Mouse (Mus musculus): ENCODE measurements around the gene Plppr3.

Gene Plppr3

GRCm38 (mm10) chr10:79874290-79874862 lies at the start of gene Plppr3, which contains the start of gene Prtn3:
Gene Plppr3 (minus strand): TSS chr10:79874634.
Gene Prtn3 (plus strand): TSS chr10:79874476.
- DNase-seq (ENCODE audit: low spot score in 2 of 2): peak; percentile 76

- no peak for DNase-seq (ENCODE audit: low spot score in 2 of 2)
These were observed 47.1 kb upstream of the Plppr3 start for GRCm38 (mm10) chr10:79921572-79921971.

- DNase-seq (ENCODE audit: low spot score in 2 of 2): no peak
These were observed 46.6 kb upstream of the Plppr3 start, which contains the start of gene R3hdm4 for GRCm38 (mm10) chr10:79920958-79921535. Gene R3hdm4 (minus strand): TSS chr10:79921208.

GRCm38 (mm10) chr10:79920056-79920890 lies 45.8 kb upstream of the Plppr3 start:
- DNase-seq (ENCODE audit: low spot score in 2 of 2): no peak

GRCm38 (mm10) chr10:79919251-79919849 lies 44.9 kb upstream of the Plppr3 start:
- DNase-seq (ENCODE audit: low spot score in 2 of 2): no peak

GRCm38 (mm10) chr10:79918231-79919078 lies 44.0 kb upstream of the Plppr3 start:
- no peak for DNase-seq (ENCODE audit: low spot score in 2 of 2)

- no peak for DNase-seq (ENCODE audit: low spot score in 2 of 2)
These were observed 43.2 kb upstream of the Plppr3 start for GRCm38 (mm10) chr10:79917532-79918100.

GRCm38 (mm10) chr10:79916808-79917531 lies 42.5 kb upstream of the Plppr3 start, which contains the start of gene Kiss1r:
Gene Kiss1r (plus strand): TSS chr10:79916971.
- peak; percentile 88 to 90 for DNase-seq (ENCODE audit: low spot score in 2 of 2)

GRCm38 (mm10) chr10:79916081-79916480 lies 41.6 kb upstream of the Plppr3 start:
- DNase-seq (ENCODE audit: low spot score in 2 of 2): peak in 1 of 2 experiments; percentile 58

GRCm38 (mm10) chr10:79914948-79915596 lies 40.6 kb upstream of the Plppr3 start:
- no peak for DNase-seq (ENCODE audit: low spot score in 2 of 2)

- no peak for DNase-seq (ENCODE audit: low spot score in 2 of 2)
These were observed 39.9 kb upstream of the Plppr3 start for GRCm38 (mm10) chr10:79914131-79914947.

GRCm38 (mm10) chr10:79912412-79912811 lies 38.0 kb upstream of the Plppr3 start:
- no peak for DNase-seq (ENCODE audit: low spot score in 2 of 2)

GRCm38 (mm10) chr10:79910556-79910955 lies 36.1 kb upstream of the Plppr3 start, which contains the start of gene Gm26602:
Gene Gm26602 (plus strand): TSS chr10:79910856.
- no peak for DNase-seq (ENCODE audit: low spot score in 2 of 2)

- DNase-seq (ENCODE audit: low spot score in 2 of 2): no peak
These were observed 34.9 kb upstream of the Plppr3 start for GRCm38 (mm10) chr10:79909092-79909922.

GRCm38 (mm10) chr10:79908167-79909091 lies 34.0 kb upstream of the Plppr3 start, which contains the start of gene Med16:
Gene Med16 (minus strand): TSS chr10:79908923.
- DNase-seq (ENCODE audit: low spot score in 2 of 2): peak; percentile 95 to 97

- no peak for DNase-seq (ENCODE audit: low spot score in 2 of 2)
These were observed 33.0 kb upstream of the Plppr3 start for GRCm38 (mm10) chr10:79907415-79907814.

- DNase-seq (ENCODE audit: low spot score in 2 of 2): no peak
These were observed 32.3 kb upstream of the Plppr3 start for GRCm38 (mm10) chr10:79906712-79907111.
